9 mouse cellular contexts compared by ENCODE assay signal in genomic region chr5:28329024-28329806, GRCm38 (mm10). TPM values are rescaled to one million over a fixed set of nuclear protein-coding genes. Genes with fewer than 3 reads are reported as not detected.
DNase-seq lines count a peak whose midpoint lies in the region; ATAC-seq and TF ChIP-seq lines count a peak whose summit lies in the region.
"Had no signal": no experiment of that assay in that cellular context is flagged by ENCODE, and none has a peak within 500 bp of the region (broad histone marks: within the 10 kb centered on the region; RNA-seq: fewer than 3 reads in every experiment).

No protein-coding gene starts in this region.

- no peak for TF ChIP-seq EP300 in MEL (IDR thresholded peaks at IDR 0.05; ENCODE audit: low read depth in 1 of 2, low read length in 2 of 2)
- TF ChIP-seq EP300 in lung, postnatal 0 days (IDR thresholded peaks at IDR 0.05), result no peak

- H3K9me3 ChIP-seq in heart, embryonic 12.5 days (replicated peaks), result no peaks in the 10 kb centered on the region
- no peaks in the 10 kb centered on the region for H3K9me3 ChIP-seq in MEL (replicated peaks; ENCODE audit: insufficient read depth, low read length)
- no peaks in the 10 kb centered on the region for H3K9me3 ChIP-seq in lung, postnatal 0 days (ENCODE audit: low read length)
- no peaks in the 10 kb centered on the region for H3K9me3 ChIP-seq in forebrain, embryonic 16.5 days (ENCODE audit: control insufficient read depth, low read length)
- H3K9me3 ChIP-seq in forebrain, embryonic 15.5 days, result no peaks in the 10 kb centered on the region
- H3K9me3 ChIP-seq: limb, embryonic 15.5 days had no signal

- TF ChIP-seq CTCF in MEL (IDR thresholded peaks at IDR 0.05 in 2 of 3, conservative IDR thresholded peaks at IDR 0.05 in 1 of 3; ENCODE audit: control insufficient read depth in 1 of 3, insufficient read depth in 1 of 3, low read depth in 2 of 3, low read length in 3 of 3, poor library complexity in 1 of 3, severe bottlenecking in 1 of 3), result peak; percentile 25 to 58 (median 44)
- TF ChIP-seq CTCF in embryonic fibroblast, embryonic 13.5 days (IDR thresholded peaks at IDR 0.05; ENCODE audit: borderline replicate concordance, insufficient read depth, low read length), result peak; percentile 16; the same call in 1 of the 2 replicates
- peak; percentile 71 for TF ChIP-seq CTCF in lung, postnatal 0 days (IDR thresholded peaks at IDR 0.05)

- peak; percentile 49 for TF ChIP-seq RAD21 in MEL (IDR thresholded peaks at IDR 0.05; ENCODE audit: low read depth, low read length)

- H3K36me3 ChIP-seq in heart, embryonic 12.5 days, result peaks cover 18% of the 10 kb centered on the region
- H3K36me3 ChIP-seq in MEL (ENCODE audit: control insufficient read depth in 1 of 2, insufficient read depth in 2 of 2, low read length in 2 of 2), result peaks cover 17 to 37% of the 10 kb centered on the region in 2 experiments
- no peaks in the 10 kb centered on the region for H3K36me3 ChIP-seq in lung, postnatal 0 days (ENCODE audit: insufficient read depth, low read length)
- H3K36me3 ChIP-seq in forebrain, embryonic 16.5 days (ENCODE audit: control insufficient read depth, insufficient read depth), result 0 out of 2 replicates have a peak, but pooled peaks cover 3% of the 10 kb centered on the region
- peaks cover 15% of the 10 kb centered on the region for H3K36me3 ChIP-seq in forebrain, embryonic 15.5 days

- H3K4me2 ChIP-seq in heart, embryonic 12.5 days, result no peak overlapping the region
- H3K4me2 ChIP-seq in lung, postnatal 0 days (replicated peaks; ENCODE audit: low read depth, low read length), result no peak overlapping the region
- H3K4me2 ChIP-seq in forebrain, embryonic 16.5 days (ENCODE audit: low read length), result no peak overlapping the region
- H3K4me2 ChIP-seq in forebrain, embryonic 15.5 days (replicated peaks), result no peak overlapping the region
- H3K4me2 ChIP-seq: limb, embryonic 15.5 days had no signal

- H3K27me3 ChIP-seq in heart, embryonic 12.5 days (replicated peaks), result no peaks in the 10 kb centered on the region
- H3K27me3 ChIP-seq in MEL (ENCODE audit: control insufficient read depth in 1 of 2, insufficient read depth in 2 of 2, low read length in 2 of 2), result no peaks in the 10 kb centered on the region
- H3K27me3 ChIP-seq in lung, postnatal 0 days (replicated peaks; ENCODE audit: insufficient read depth, low read length), result no peaks in the 10 kb centered on the region
- H3K27me3 ChIP-seq in forebrain, embryonic 16.5 days (replicated peaks; ENCODE audit: control insufficient read depth, insufficient read depth, low read length), result no peaks in the 10 kb centered on the region
- no peaks in the 10 kb centered on the region for H3K27me3 ChIP-seq in forebrain, embryonic 15.5 days
- H3K27me3 ChIP-seq: limb, embryonic 15.5 days had no signal

- intact Hi-C loops in heart, postnatal 10 days (cut with DNase I), result no loop called here

- peaks cover 47% of the 10 kb centered on the region for H3K79me2 ChIP-seq in MEL (ENCODE audit: control insufficient read depth, insufficient read depth, low read length, poor library complexity)

- no peak for TF ChIP-seq POLR2A in MEL (IDR thresholded peaks at IDR 0.05; ENCODE audit: control insufficient read depth in 1 of 2, insufficient read depth in 1 of 2, low read depth in 1 of 2, low read length in 2 of 2, poor library complexity in 1 of 2)
- TF ChIP-seq POLR2A in embryonic fibroblast, embryonic 13.5 days (IDR thresholded peaks at IDR 0.05; ENCODE audit: low read depth, low read length), result no peak

- no peak overlapping the region for H3K4me3 ChIP-seq in heart, embryonic 12.5 days
- no peak overlapping the region for H3K4me3 ChIP-seq in MEL (ENCODE audit: control insufficient read depth in 1 of 2, insufficient read depth in 1 of 2, low read depth in 2 of 2, low read length in 2 of 2)
- no peak overlapping the region for H3K4me3 ChIP-seq in embryonic fibroblast, embryonic 13.5 days (ENCODE audit: insufficient read depth, low read length)
- no peak overlapping the region for H3K4me3 ChIP-seq in lung, postnatal 0 days (ENCODE audit: low read depth, low read length)
- H3K4me3 ChIP-seq in forebrain, embryonic 16.5 days (replicated peaks; ENCODE audit: low read length), result no peak overlapping the region
- no peak overlapping the region for H3K4me3 ChIP-seq in forebrain, embryonic 15.5 days
- H3K4me3 ChIP-seq: limb, embryonic 15.5 days had no signal

- 77% methylated on average over 7 of the region's 7 CpGs for WGBS in heart, embryonic 12.5 days
- WGBS in lung, postnatal 0 days, result 71% methylated on average over 7 of the region's 7 CpGs
- 73% methylated on average over 7 of the region's 7 CpGs for WGBS in forebrain, embryonic 16.5 days
- WGBS in forebrain, embryonic 15.5 days, result 78% methylated on average over 7 of the region's 7 CpGs

- no peak overlapping the region for H3K9ac ChIP-seq in heart, embryonic 12.5 days
- H3K9ac ChIP-seq in MEL (ENCODE audit: control insufficient read depth, low read depth, low read length, poor library complexity, severe bottlenecking), result no peak overlapping the region
- H3K9ac ChIP-seq in lung, postnatal 0 days (replicated peaks; ENCODE audit: low read depth), result no peak overlapping the region
- H3K9ac ChIP-seq in forebrain, embryonic 16.5 days (replicated peaks; ENCODE audit: low read depth, low read length), result no peak overlapping the region
- no peak overlapping the region for H3K9ac ChIP-seq in forebrain, embryonic 15.5 days (replicated peaks)
- H3K9ac ChIP-seq: limb, embryonic 15.5 days had no signal

- H3K27ac ChIP-seq in heart, embryonic 12.5 days (ENCODE audit: poor library complexity, severe bottlenecking), result no peak overlapping the region
- no peak overlapping the region for H3K27ac ChIP-seq in MEL (ENCODE audit: control insufficient read depth, low read depth, low read length)
- H3K27ac ChIP-seq in embryonic fibroblast, embryonic 13.5 days (ENCODE audit: insufficient read depth, low read length), result no peak overlapping the region
- no peak overlapping the region for H3K27ac ChIP-seq in lung, postnatal 0 days (ENCODE audit: low read length)
- no peak overlapping the region for H3K27ac ChIP-seq in forebrain, embryonic 16.5 days (ENCODE audit: low read length)
- H3K27ac ChIP-seq in forebrain, embryonic 15.5 days (replicated peaks), result no peak overlapping the region
- H3K27ac ChIP-seq: limb, embryonic 15.5 days had no signal

- ATAC-seq in heart, embryonic 12.5 days (ENCODE audit: insufficient number of reproducible peaks, low FRiP score), result no peak
- peak; percentile 54; the same call in 1 of the 2 replicates for ATAC-seq in lung, postnatal 0 days
- ATAC-seq in forebrain, embryonic 16.5 days, result no peak
- no peak for ATAC-seq in forebrain, embryonic 15.5 days (replicated peaks)

- peak; percentile 13 to 22 for DNase-seq in heart, postnatal 10 days
- DNase-seq in MEL (ENCODE audit: low read depth, low spot score), result peak; percentile 69
- peak; percentile 59 for DNase-seq in lung, postnatal 0 days (ENCODE audit: low spot score)
- DNase-seq in thymus, postnatal 0 days (ENCODE audit: low spot score), result peak; percentile 62

- peaks cover 32% of the 10 kb centered on the region for H3K4me1 ChIP-seq in heart, embryonic 12.5 days (replicated peaks)
- H3K4me1 ChIP-seq in MEL (ENCODE audit: control insufficient read depth in 1 of 2, insufficient read depth in 2 of 2, low read length in 2 of 2), result peaks cover 5 to 24% of the 10 kb centered on the region in 2 experiments; a peak in 3 of 4 replicates
- H3K4me1 ChIP-seq in embryonic fibroblast, embryonic 13.5 days (ENCODE audit: control insufficient read depth, insufficient read depth, low read length), result no peaks in the 10 kb centered on the region; the same call in 1 of the 2 replicates
- H3K4me1 ChIP-seq in lung, postnatal 0 days (ENCODE audit: insufficient read depth, low read depth, low read length), result no peaks in the 10 kb centered on the region
- no peaks in the 10 kb centered on the region for H3K4me1 ChIP-seq in forebrain, embryonic 16.5 days (replicated peaks; ENCODE audit: control insufficient read depth, insufficient read depth, low read length)
- H3K4me1 ChIP-seq in forebrain, embryonic 15.5 days, result peaks cover 10% of the 10 kb centered on the region
- H3K4me1 ChIP-seq: limb, embryonic 15.5 days had no signal

TF ChIP-seq in MEL, 35 proteins besides CTCF, POLR2A, EP300 and RAD21:
- TF ChIP-seq POLR2AphosphoS2 (IDR thresholded peaks at IDR 0.05; ENCODE audit: low read length) (no peak), ZMIZ1 (IDR thresholded peaks at IDR 0.05; ENCODE audit: low read depth, low read length) (no peak), TCF12 (IDR thresholded peaks at IDR 0.05; ENCODE audit: low read depth, low read length) (no peak), MXI1 (IDR thresholded peaks at IDR 0.05; ENCODE audit: low read depth, low read length) (peak; percentile 59; the same call in 1 of the 2 replicates), USF1 (IDR thresholded peaks at IDR 0.05; ENCODE audit: low read depth, low read length) (peak; percentile 39; the same call in 1 of the 2 replicates), SMC3 (IDR thresholded peaks at IDR 0.05; ENCODE audit: low read depth, low read length) (peak; percentile 26; the same call in 1 of the 2 replicates), SIN3A (IDR thresholded peaks at IDR 0.05; ENCODE audit: low read length) (peak; percentile 24; the same call in 1 of the 2 replicates), MAX (IDR thresholded peaks at IDR 0.05; ENCODE audit: low read length) (peak; percentile 66), UBTF (IDR thresholded peaks at IDR 0.05; ENCODE audit: borderline replicate concordance, insufficient read depth, low read depth, low read length) (no peak), MYC (IDR thresholded peaks at IDR 0.05; ENCODE audit: low read depth, low read length) (peak; percentile 88)

RNA-seq across cellular contexts. Expression of gene Rbm33, which starts 12.3 kb away (rescaled TPM):
- total RNA-seq in heart, postnatal 10 days (2021), result 10 to 100 TPM; 37.6 to 40.9 TPM
- 14.2 and 16.8 TPM in 2 replicates for polyA plus RNA-seq in heart, embryonic 12.5 days (2016; fragmentation: Nextera tagmentation; extraction: Ambion mirVana)
- 14.6 and 21.8 TPM in 2 replicates for total RNA-seq in MEL (2012; rRNA removed)
- 10 to 100 TPM in 1 of 2 experiments, not detected in 1; 60.3 TPM for polyA plus RNA-seq in MEL (2012; ENCODE audit: insufficient read depth in 1 of 2, insufficient read length in 2 of 2, low read depth in 1 of 2, low replicate concordance in 2 of 2, missing spikeins in 1 of 2)
- 24.2 and 26.4 TPM in 2 replicates for polyA plus RNA-seq in embryonic fibroblast, embryonic 13.5 days (2011; ENCODE audit: insufficient read length, low read depth, missing spikeins)
- 7.4 and 8.6 TPM in 2 replicates for polyA plus RNA-seq in lung, postnatal 0 days (2015; fragmentation: Nextera tagmentation; extraction: Ambion mirVana)
- 9.0 and 12.5 TPM in 2 replicates for polyA plus RNA-seq in thymus, postnatal 0 days (2015; fragmentation: Nextera tagmentation; extraction: Ambion mirVana)
- 18.8 and 19.2 TPM in 2 replicates for polyA plus RNA-seq in forebrain, embryonic 16.5 days (2015; fragmentation: Nextera tagmentation; extraction: Ambion mirVana)
- 17.5 and 19.6 TPM in 2 replicates for polyA plus RNA-seq in forebrain, embryonic 15.5 days (2015; fragmentation: Nextera tagmentation; extraction: Ambion mirVana)

Comparison
In these comparisons a context has a peak if more than half of its experiments do, and no peak if none do; other contexts are left out.
1. DNase-seq: peak in every context shown above with its lines; median percentile 69 in MEL; 62 in thymus, postnatal 0 days; 59 in lung, postnatal 0 days; 18 in heart, postnatal 10 days.
2. CTCF ChIP-seq: peak in every context shown above with its lines; median percentile 71 in lung, postnatal 0 days; 44 in MEL; 16 in embryonic fibroblast, embryonic 13.5 days.